Mouse (Mus musculus) liver, adult 2 months (tissue): ENCODE measurements at regions not wholly inside any gene's neighbourhood (a gene's known extent, or its start where the extent isn't known, plus 50 kb on each side); places are given as distances from the start of the nearest gene placed in this dataset.

Source experiments
- DNase-seq: peaks from one replicate; pipeline ENCODE4 v3.0.0-alpha.2; 2011; ENCODE audit warnings: low read depth, low spot score; ENCODE audit errors: extremely low read depth
- H3K27ac ChIP-seq: fragments of 200-500 bp; replicated peaks from 2 replicates; pipeline ENCODE4 v1.5.1; 2012; ENCODE audit warnings: low read depth, mild to moderate bottlenecking, control low read depth, inconsistent platforms, low read length; ENCODE audit not compliant: insufficient read depth
- H3K27me3 ChIP-seq: fragments of 200-500 bp; 2 replicates; pipeline ENCODE4 v1.6.1; 2012; ENCODE audit warnings: mild to moderate bottlenecking, moderate library complexity, low read length, inconsistent platforms; ENCODE audit not compliant: control insufficient read depth, insufficient read depth
- H3K36me3 ChIP-seq: fragments of 200-500 bp; 2 replicates; pipeline ENCODE4 v1.6.1; 2012; ENCODE audit warnings: low read length, inconsistent platforms; ENCODE audit not compliant: control insufficient read depth, insufficient read depth
- H3K4me1 ChIP-seq: fragments of 200-500 bp; 2 replicates; pipeline ENCODE4 v1.6.1; 2011; ENCODE audit warnings: low read length; ENCODE audit not compliant: control insufficient read depth, insufficient read depth
- H3K4me3 ChIP-seq: fragments of 200-500 bp; 2 replicates; pipeline ENCODE4 v1.5.1; 2011; ENCODE audit warnings: low read depth, mild to moderate bottlenecking, control low read depth, low read length, moderate library complexity; ENCODE audit not compliant: insufficient read depth
- H3K79me2 ChIP-seq: fragments of 200-500 bp; 2 replicates; pipeline ENCODE4 v1.6.1; 2012; ENCODE audit warnings: inconsistent platforms, mild to moderate bottlenecking, low read length, moderate library complexity; ENCODE audit not compliant: control insufficient read depth, insufficient read depth
- H3K9ac ChIP-seq: fragments of 200-500 bp; 2 replicates; pipeline ENCODE4 v1.6.1; 2012; ENCODE audit warnings: low read depth, mild to moderate bottlenecking, control low read depth, inconsistent platforms, low read length
- CTCF ChIP-seq: fragments of 200-500 bp; IDR thresholded peaks from 2 replicates; pipeline ENCODE4 v1.5.1; 2011; ENCODE audit warnings: low read depth, low read length, control low read depth
- POLR2A ChIP-seq: fragments of 200-500 bp; IDR thresholded peaks from 2 replicates; pipeline ENCODE4 v1.6.1; 2011; ENCODE audit warnings: low read length, control low read depth; ENCODE audit not compliant: insufficient read depth; ENCODE audit errors: extremely low read depth
- WGBS: fragments of 180-500 bp; shearing (Covaris S2); methylation state at CpG from one replicate; pipeline ENCODE4 v1.1.7; 2018; 5-methylcytosine and 5-hydroxymethylcytosine counted together

DNA sequence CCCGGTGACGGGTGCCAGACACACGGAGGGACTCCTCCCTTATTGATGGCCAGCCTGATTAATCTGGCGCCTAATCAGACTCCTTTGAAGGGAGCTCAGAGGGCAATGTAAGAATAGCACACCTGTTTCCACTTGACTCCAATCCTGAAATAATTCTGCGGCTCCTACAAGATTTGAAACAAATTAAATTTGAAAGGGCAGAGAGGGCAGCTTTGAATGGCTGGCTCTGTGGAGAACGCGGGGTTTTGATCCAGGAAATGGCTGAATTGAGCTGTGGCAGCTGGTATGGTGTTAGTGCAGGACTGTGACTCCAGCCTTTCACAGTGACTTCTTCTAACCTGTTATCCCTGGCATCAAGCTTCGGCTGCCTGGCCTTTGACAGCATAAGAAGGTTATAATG, 232.0 kb upstream of the Mpped2 start:
- no peak overlapping the region for H3K27ac ChIP-seq
- WGBS = 82% methylated on average over 8 of the region's 8 CpGs
- no peak for DNase-seq
- H3K4me3 ChIP-seq = no peak overlapping the region
- peaks cover 4% of the 10 kb centered on the region; the same call in 1 of the 2 replicates for H3K4me1 ChIP-seq
- H3K27me3 ChIP-seq = no peaks in the 10 kb centered on the region
- H3K36me3 ChIP-seq = no peaks in the 10 kb centered on the region
- no peak overlapping the region for H3K9ac ChIP-seq
- no peaks in the 10 kb centered on the region for H3K79me2 ChIP-seq
- TF ChIP-seq POLR2A (no peak), CTCF (no peak)

DNA sequence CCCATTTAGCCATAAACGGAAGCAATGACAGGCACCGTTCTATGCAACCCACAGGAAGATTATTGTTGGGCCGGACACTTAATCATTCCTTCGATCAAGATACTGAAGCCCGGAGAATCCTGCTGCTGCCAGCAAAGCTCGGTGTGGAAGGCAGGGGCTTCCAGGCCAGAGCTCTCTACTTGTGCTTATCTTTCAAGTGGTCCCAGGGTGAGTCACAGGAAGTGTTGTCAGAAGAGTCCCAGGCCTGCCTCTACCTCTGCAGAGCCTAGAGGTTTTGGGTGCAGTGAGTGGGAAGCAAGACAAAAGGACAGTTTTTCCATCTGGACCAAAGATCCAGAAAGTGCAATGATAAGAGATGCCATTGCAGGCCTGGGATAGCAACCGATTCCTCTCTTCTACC, 231.6 kb upstream of the Mpped2 start:
- no peak overlapping the region for H3K9ac ChIP-seq
- no peaks in the 10 kb centered on the region for H3K27me3 ChIP-seq
- peaks cover 4% of the 10 kb centered on the region; the same call in 1 of the 2 replicates for H3K4me1 ChIP-seq
- 74% methylated on average over 7 of the region's 7 CpGs for WGBS
- no peak overlapping the region for H3K4me3 ChIP-seq
- DNase-seq = no peak
- no peaks in the 10 kb centered on the region for H3K36me3 ChIP-seq
- no peaks in the 10 kb centered on the region for H3K79me2 ChIP-seq
- TF ChIP-seq CTCF (no peak), POLR2A (no peak)
- no peak overlapping the region for H3K27ac ChIP-seq

DNA sequence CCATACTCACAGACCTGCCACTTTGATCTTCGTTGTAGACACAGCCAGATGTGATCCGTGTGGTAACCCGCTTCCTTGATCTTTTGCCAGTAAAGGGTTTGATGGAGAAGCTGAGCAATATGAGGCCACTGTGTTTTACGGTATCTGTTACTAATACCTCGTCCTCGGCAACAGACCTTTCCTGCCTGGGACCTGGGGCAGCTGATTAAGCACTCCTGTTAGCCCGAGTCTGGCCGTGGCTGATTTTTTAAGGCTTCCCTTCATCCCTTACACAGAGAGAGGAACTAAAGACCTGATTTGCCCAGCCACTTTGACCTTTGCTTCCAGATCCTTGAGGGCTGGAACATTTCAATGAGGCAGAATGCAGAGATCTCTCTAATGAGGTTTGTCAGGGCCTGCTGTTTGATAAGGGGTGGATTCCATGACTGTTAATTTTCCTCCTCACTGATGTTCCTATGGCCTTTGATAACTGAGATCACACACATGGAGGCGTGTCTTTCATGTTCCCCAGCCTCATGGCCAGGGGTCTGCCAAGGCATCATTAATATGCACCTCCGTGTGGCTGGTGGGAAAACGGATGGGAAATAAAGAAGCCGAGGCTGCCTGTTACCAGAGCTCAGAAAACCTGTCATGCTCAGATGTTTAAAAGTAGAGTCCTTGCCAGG, 231.0 kb upstream of the Mpped2 start:
- WGBS = 73% methylated on average over 12 of the region's 12 CpGs
- no peak for DNase-seq
- TF ChIP-seq CTCF = no peak
- TF ChIP-seq POLR2A = no peak

DNA sequence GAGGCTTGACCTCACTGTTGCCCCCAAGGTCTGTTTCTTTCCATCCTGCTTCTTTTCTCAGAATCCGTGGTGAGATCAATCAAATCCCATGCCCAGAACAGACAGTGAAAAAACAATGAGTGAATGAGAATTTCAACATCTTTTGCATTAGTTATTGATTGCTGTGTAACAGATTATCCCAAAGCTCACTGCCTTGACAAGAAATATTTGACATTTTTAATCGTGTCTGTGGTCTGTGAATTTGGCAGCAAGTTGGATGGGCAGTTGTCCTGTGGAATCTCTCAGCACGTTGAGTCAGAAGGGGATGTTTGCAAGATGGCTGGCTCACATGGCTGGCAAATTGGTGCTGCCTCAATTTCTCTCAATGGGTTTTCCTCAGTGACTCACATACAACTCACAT, 228.0 kb upstream of the Mpped2 start:
- no peak overlapping the region for H3K4me3 ChIP-seq
- H3K36me3 ChIP-seq = no peaks in the 10 kb centered on the region
- H3K27ac ChIP-seq = no peak overlapping the region
- 19% methylated on average over 3 of the region's 3 CpGs for WGBS
- no peaks in the 10 kb centered on the region for H3K79me2 ChIP-seq
- DNase-seq = no peak
- H3K9ac ChIP-seq = no peak overlapping the region
- H3K4me1 ChIP-seq = peaks cover 4% of the 10 kb centered on the region; the same call in 1 of the 2 replicates
- no peaks in the 10 kb centered on the region for H3K27me3 ChIP-seq
- TF ChIP-seq POLR2A = no peak
- TF ChIP-seq CTCF = no peak

More for the DNA sequence above, 231.0 kb upstream of the Mpped2 start:
- Histone ChIP-seq H3K27me3 (no peaks in the 10 kb centered on the region), H3K36me3 (no peaks in the 10 kb centered on the region), H3K9ac (no peak overlapping the region), H3K4me3 (no peak overlapping the region), H3K4me1 (peaks cover 4% of the 10 kb centered on the region; the same call in 1 of the 2 replicates), H3K27ac (no peak overlapping the region), H3K79me2 (no peaks in the 10 kb centered on the region)

DNA sequence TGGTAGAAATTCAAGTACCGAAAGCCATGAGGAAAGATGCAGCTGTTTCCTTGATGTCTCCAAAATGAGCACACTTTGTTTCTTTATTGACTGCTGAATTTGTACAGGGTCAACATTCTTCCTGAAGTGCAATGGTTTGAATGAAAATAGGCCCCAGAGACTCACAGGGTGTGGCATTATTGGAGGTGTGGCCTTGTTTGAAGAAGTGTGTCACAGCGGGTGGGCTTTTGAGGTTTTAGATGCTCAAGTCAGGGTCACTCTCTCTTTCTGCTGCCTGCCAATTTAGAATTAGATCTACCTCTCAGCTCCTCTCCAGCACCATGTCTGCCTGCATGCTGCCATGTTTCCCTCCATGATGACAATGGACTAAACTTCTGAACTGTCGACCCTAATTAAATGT, 227.2 kb upstream of the Mpped2 start:
- Histone ChIP-seq H3K9ac (no peak overlapping the region), H3K4me1 (peaks cover 4% of the 10 kb centered on the region; the same call in 1 of the 2 replicates), H3K79me2 (no peaks in the 10 kb centered on the region), H3K36me3 (no peaks in the 10 kb centered on the region), H3K27me3 (no peaks in the 10 kb centered on the region), H3K4me3 (no peak overlapping the region), H3K27ac (no peak overlapping the region)
- WGBS = 93% methylated on average over 3 of the region's 3 CpGs
- no peak for DNase-seq
- TF ChIP-seq POLR2A = no peak
- TF ChIP-seq CTCF = no peak

DNA sequence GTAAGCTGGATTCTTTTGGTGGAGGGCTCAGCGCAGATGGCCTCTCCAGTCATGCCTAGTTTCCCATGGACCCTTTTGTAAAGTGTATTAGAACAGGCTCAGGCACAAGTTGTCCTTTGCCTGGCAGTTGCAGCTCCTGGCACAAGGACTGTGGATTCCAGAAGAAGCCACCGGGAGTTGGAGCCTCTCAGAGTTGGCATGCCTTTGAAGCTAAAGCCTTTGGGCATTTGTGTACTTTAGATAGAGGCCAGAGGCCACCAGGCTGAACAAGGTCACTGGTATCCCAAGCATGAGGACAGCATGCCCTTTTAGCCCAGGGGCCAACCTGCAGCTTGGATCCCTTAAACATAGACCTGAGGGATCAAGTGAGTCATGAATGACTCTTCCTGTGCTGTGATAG, 223.9 kb upstream of the Mpped2 start:
- Histone ChIP-seq H3K79me2 (no peaks in the 10 kb centered on the region), H3K27me3 (no peaks in the 10 kb centered on the region), H3K4me3 (no peak overlapping the region), H3K4me1 (peaks cover 4% of the 10 kb centered on the region; the same call in 1 of the 2 replicates), H3K36me3 (no peaks in the 10 kb centered on the region), H3K27ac (no peak overlapping the region), H3K9ac (no peak overlapping the region)
- 58% methylated on average over 2 of the region's 2 CpGs for WGBS
- no peak for TF ChIP-seq CTCF
- TF ChIP-seq POLR2A = no peak
- peak; percentile 91 for DNase-seq
